Mouse (Mus musculus) limb, embryonic 10.5 days (tissue): ENCODE measurements around the gene Cnot4. TPM values are rescaled to one million over a fixed set of nuclear protein-coding genes. Genes with fewer than 3 reads are reported as not detected.

Source experiments
- DNase-seq: peaks from one replicate; pipeline ENCODE4 v3.0.0-alpha.2; 2017; ENCODE audit warnings: low spot score
- H3K27ac ChIP-seq: fragments of 300-500 bp; sonication (generic); 2 replicates; pipeline ENCODE4 v1.5.1; 2016; ENCODE audit warnings: mild to moderate bottlenecking
- H3K27me3 ChIP-seq: fragments of 300-500 bp; sonication (generic); 2 replicates; pipeline ENCODE4 v1.6.1; 2016; ENCODE audit warnings: low read depth, mild to moderate bottlenecking; ENCODE audit not compliant: poor library complexity, severe bottlenecking
- H3K36me3 ChIP-seq: fragments of 300-500 bp; sonication (generic); 2 replicates; pipeline ENCODE4 v1.6.1; 2016; ENCODE audit warnings: mild to moderate bottlenecking, moderate library complexity
- H3K4me1 ChIP-seq: fragments of 300-500 bp; sonication (generic); 2 replicates; pipeline ENCODE4 v1.6.1; 2016
- H3K4me3 ChIP-seq: fragments of 300-500 bp; sonication (generic); 2 replicates; pipeline ENCODE4 v1.5.1; 2016; ENCODE audit warnings: mild to moderate bottlenecking, moderate library complexity
- H3K9me3 ChIP-seq: fragments of 300-500 bp; sonication (generic); replicated peaks from 2 replicates; pipeline ENCODE4 v1.6.1; 2016; ENCODE audit warnings: mild to moderate bottlenecking
- WGBS: fragments of 180-500 bp; shearing (Covaris S2); methylation state at CpG from one replicate; pipeline ENCODE4 v1.1.7; 2016; 5-methylcytosine and 5-hydroxymethylcytosine counted together
- polyA plus RNA-seq: library from polyadenylated mRNA; unstranded; fragments of >200 nt; fragmentation: Nextera tagmentation; extraction: Ambion mirVana; gene quantifications from 2 replicates; pipeline ENCODE4 v1.2.1, GENCODE M21; 2016

Cnot4 gene
- polyA plus RNA-seq, 1 experiment from 2014 or later, result 26.9 TPM

DNA sequence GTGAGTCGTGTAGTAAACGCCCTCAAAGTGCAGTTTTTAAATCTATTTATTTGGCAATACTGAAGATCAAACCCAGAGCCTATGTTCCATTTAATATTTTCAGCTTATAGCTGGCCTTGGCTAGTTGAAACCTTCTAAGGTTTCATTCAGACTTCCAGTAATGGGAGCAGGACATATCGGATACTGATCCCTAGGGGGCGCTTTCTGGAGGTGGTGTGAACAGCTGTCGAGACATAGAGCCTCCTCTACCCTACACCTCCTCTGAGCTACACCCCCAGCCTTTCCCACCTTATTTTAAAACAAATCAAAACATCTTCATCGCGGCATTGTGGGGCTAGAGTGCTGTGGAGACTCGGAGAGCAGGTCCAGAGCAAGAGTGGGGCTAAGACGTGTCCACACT is 152.9 kb downstream of the Cnot4 start:
- no peak for DNase-seq
- 62% methylated on average over 9 of the region's 9 CpGs for WGBS
- Histone ChIP-seq H3K4me3 (no peak overlapping the region), H3K27me3 (no peaks in the 10 kb centered on the region), H3K9me3 (no peaks in the 10 kb centered on the region), H3K36me3 (no peaks in the 10 kb centered on the region), H3K27ac (no peak overlapping the region), H3K4me1 (peaks cover 3% of the 10 kb centered on the region; the same call in 1 of the 2 replicates)

DNA sequence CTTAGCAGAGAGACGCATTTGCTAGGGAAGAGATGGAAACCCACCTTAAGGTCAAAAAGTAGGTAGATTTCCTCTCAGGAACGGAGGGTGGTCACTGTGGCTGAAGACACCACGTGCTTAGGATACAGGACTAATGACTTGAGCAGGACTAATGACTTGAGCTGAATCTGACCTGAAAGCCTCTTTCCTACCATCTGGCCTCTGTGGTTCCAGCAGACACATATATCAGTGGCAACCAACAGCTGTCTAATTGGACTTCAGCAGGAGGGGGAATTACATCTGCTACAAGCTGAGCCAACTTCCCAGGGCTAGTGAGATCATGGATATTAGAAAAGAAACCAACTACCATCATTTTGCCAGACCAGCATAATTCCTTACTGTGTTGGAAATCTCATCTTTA is 154.2 kb downstream of the Cnot4 start:
- H3K36me3 ChIP-seq, result no peaks in the 10 kb centered on the region
- peaks cover 3% of the 10 kb centered on the region; the same call in 1 of the 2 replicates for H3K4me1 ChIP-seq
- no peaks in the 10 kb centered on the region for H3K27me3 ChIP-seq
- no peak overlapping the region for H3K4me3 ChIP-seq
- H3K27ac ChIP-seq, result no peak overlapping the region
- 74% methylated on average over 3 of the region's 3 CpGs for WGBS
- no peak for DNase-seq
- no peaks in the 10 kb centered on the region for H3K9me3 ChIP-seq

Other genes with a start within 250 kb of the Cnot4 start
- gene Wdr91, start 222.8 kb downstream of the Cnot4 start, polyA plus RNA-seq, result 9.6 and 13.0 TPM in 2 replicates
- gene Stra8, start 213.6 kb downstream of the Cnot4 start, polyA plus RNA-seq, result not detected in 2 replicates
- 0.18 and 0.45 TPM in 2 replicates for gene Slc23a4, start 145.3 kb downstream of the Cnot4 start, polyA plus RNA-seq
- gene Nup205, start 43.7 kb upstream of the Cnot4 start, polyA plus RNA-seq, result 59.6 and 60.1 TPM in 2 replicates
- 0.38 and 0.40 TPM in 2 replicates for gene Slc13a4, start 174.4 kb upstream of the Cnot4 start, polyA plus RNA-seq
- not detected in 2 replicates for gene Fam180a, start 192.4 kb upstream of the Cnot4 start, polyA plus RNA-seq